Mouse (Mus musculus): ENCODE results near the gene Morn5. TPM values are rescaled to one million over a fixed set of nuclear protein-coding genes. Genes with fewer than 3 reads are reported as not detected.
A peak's percentile ranks its signal among the peaks of the same experiment; 100 is the strongest.

Morn5 gene
- polyA plus RNA-seq, 1 experiment from 2014 or later, result not detected

DNA sequence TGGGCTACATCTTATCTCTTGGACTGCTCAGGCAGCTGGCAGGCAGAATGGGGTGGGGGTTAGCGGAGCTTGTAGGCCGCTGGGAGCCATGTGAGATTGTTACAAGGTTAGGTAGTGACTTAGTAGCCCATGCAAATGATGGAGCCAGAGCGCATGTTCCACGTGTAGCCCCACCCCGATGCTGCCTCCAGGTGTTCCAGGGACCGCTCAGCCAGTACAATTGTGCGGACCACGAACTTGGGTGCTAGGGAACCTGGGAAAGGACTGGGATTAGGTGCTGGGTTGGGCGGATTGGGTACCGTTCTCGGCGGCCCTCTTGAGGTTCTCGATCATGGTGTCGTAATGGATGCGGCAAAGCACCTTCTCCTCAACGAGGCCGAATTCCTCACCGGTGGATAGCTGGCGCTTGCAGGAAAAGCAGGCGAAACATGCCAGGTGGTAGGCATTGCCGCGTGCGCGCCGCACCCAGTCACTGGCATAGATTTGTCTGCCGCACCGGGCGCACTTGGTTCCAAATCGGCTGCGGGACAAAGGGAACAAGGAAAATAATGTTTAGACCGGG, 44.7 kb downstream of the Morn5 start:
- no peak overlapping the region for H3K9ac ChIP-seq
- H3K9me3 ChIP-seq, result no peaks in the 10 kb centered on the region
- peaks cover 100% of the 10 kb centered on the region for H3K27me3 ChIP-seq
- H3K4me3 ChIP-seq, result 0 out of 2 replicates have a peak overlapping the region, but pooled peaks have one; percentile 0
- peaks cover 48% of the 10 kb centered on the region for H3K4me1 ChIP-seq
- H3K36me3 ChIP-seq, result no peaks in the 10 kb centered on the region
- 12% methylated on average over 31 of the region's 31 CpGs for WGBS
- peak overlapping the region; percentile 18 for H3K4me2 ChIP-seq
- peak overlapping the region; percentile 48; the same call in 1 of the 2 replicates for H3K27ac ChIP-seq
- no peak for ATAC-seq (ENCODE audit: insufficient number of reproducible peaks, insufficient read depth, low FRiP score, low TSS enrichment, low read depth)

DNA sequence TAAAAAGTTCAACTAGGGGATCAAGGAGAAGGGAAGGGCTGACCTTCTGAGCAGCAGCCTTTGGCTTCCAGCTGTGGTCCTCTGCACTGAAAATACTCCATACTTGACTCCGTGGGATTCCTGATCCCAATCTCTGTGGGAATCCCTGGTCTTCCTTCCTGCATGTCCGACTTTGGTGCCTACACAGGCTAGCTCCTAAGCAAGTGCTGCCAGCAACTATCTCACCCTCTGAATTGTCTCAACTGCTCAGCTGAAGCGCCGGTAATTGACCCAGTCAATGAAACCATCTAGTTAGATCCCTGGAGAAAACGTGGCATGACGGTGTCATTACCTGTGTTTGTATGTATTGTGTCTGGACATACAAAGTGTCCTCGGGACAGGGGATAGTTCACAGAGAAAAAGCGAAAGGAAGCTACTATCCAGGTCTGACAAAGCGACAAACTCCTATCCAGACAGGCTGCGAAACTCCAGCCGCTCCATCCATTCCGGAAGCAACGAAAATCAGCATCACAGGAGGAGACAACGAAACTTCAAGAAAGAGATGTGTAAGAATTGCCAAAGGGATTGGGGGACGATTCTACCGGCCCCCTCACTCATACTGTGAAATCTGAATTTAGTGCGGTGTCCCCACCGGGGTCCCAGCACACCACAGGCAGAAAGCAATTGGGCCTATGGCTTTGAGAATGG, 48.0 kb downstream of the Morn5 start:
- peak overlapping the region; percentile 44 for H3K4me2 ChIP-seq
- no peaks in the 10 kb centered on the region for H3K36me3 ChIP-seq
- H3K27ac ChIP-seq, result no peak overlapping the region
- H3K9ac ChIP-seq, result peak overlapping the region; percentile 33
- peaks cover 100% of the 10 kb centered on the region for H3K27me3 ChIP-seq
- H3K4me3 ChIP-seq, result peak overlapping the region; percentile 11; the same call in 1 of the 2 replicates
- no peak for ATAC-seq (ENCODE audit: insufficient number of reproducible peaks, insufficient read depth, low FRiP score, low TSS enrichment, low read depth)
- H3K4me1 ChIP-seq, result peaks cover 34% of the 10 kb centered on the region
- 8% methylated on average over 18 of the region's 18 CpGs for WGBS
- no peaks in the 10 kb centered on the region for H3K9me3 ChIP-seq

DNA sequence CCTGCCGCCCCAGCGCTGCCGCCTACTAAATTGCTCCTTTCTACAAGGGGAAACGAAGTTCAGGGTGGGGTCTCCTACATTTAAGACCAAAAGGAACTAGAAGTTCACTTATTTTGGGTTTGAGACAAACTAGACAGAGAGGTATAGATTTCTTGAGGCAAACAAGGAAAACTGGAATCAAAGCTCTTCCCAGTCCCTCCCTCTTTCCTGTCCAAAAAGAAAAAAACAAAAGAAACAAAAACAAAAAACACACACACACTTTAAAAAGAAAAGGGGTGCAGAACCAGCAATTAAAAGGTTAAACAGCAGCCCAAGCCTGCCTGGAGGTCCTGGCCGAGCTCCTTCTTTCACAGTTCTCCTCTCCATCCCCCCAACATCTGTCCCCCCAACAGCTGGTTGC, 48.8 kb downstream of the Morn5 start:
- H3K4me1 ChIP-seq, result peaks cover 37% of the 10 kb centered on the region
- H3K36me3 ChIP-seq, result no peaks in the 10 kb centered on the region
- H3K27me3 ChIP-seq, result peaks cover 100% of the 10 kb centered on the region
- peak overlapping the region; percentile 11; the same call in 1 of the 2 replicates for H3K4me3 ChIP-seq
- 9% methylated on average over 5 of the region's 5 CpGs for WGBS
- H3K4me2 ChIP-seq, result peak overlapping the region; percentile 44
- 0 out of 2 replicates have a peak overlapping the region, but pooled peaks have one; percentile 40 for H3K9ac ChIP-seq
- H3K27ac ChIP-seq, result no peak overlapping the region
- no peaks in the 10 kb centered on the region for H3K9me3 ChIP-seq
- ATAC-seq (ENCODE audit: insufficient number of reproducible peaks, insufficient read depth, low FRiP score, low TSS enrichment, low read depth), result no peak

DNA sequence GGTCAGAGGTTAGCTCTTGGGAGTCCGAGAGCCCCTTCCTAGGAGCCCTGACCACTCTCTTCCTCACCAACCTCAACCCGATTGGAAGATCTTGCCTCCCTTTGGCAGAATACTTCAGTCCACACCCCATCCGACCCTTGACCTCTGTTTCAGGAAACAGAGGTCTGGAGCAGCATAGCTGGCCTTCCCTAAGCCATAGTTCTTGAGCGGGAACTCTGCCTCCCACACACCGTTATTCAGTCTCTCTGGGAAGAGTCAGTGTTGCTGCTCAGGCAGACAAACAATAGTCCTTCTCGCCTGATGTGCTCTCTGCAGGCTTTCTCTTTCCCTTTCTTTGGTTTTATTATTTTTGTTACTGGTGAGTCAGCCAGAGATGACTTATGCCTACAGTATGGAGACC, 50.5 kb downstream of the Morn5 start:
- Histone ChIP-seq H3K27ac (no peak overlapping the region; the same call in 1 of the 2 replicates), H3K4me3 (no peak overlapping the region), H3K4me1 (peaks cover 45% of the 10 kb centered on the region), H3K9me3 (no peaks in the 10 kb centered on the region), H3K27me3 (peaks cover 100% of the 10 kb centered on the region), H3K36me3 (no peaks in the 10 kb centered on the region), H3K9ac (peak overlapping the region; percentile 44; the same call in 1 of the 2 replicates), H3K4me2 (peak overlapping the region; percentile 83)
- WGBS, result 22% methylated on average over 6 of the region's 6 CpGs
- no peak for ATAC-seq (ENCODE audit: insufficient number of reproducible peaks, insufficient read depth, low FRiP score, low TSS enrichment, low read depth)

DNA sequence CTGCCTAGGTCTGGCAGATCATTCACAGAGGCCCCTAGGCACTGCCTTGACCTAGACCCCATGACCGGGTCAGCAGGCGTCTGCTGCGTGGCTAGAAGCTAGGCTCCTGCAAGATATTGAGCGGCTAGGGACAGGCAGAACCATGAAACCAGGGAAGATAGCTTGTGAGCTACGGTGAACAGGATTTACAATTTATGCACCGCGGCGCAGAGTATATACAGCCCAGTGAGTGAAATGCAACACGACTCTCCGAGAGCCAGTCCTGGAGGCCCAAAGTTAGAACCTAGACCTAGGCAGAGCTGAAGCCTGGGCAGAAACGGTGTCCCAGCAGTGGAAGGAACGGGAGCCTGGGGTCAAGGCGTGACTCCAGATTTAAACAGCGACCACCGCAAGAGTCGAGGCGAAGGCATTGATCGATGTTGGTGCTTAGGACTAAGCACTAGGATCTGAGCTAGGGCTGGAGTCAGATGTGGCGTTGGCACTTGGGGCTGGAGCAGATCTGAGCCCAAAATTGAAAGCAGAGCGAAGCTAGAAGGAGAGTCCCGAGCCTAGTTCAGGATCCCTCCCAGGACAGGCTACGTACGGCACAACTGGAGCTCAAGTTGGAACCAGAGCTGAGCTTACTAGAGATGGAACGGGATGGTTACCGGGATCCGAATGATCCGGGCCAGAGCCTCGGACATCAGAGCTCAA, 52.8 kb downstream of the Morn5 start:
- H3K27ac ChIP-seq, result peak overlapping the region; percentile 87; the same call in 1 of the 2 replicates
- peak overlapping the region; percentile 83 for H3K4me2 ChIP-seq
- peaks cover 100% of the 10 kb centered on the region for H3K27me3 ChIP-seq
- peaks cover 52% of the 10 kb centered on the region for H3K4me1 ChIP-seq
- peak overlapping the region; percentile 61 for H3K4me3 ChIP-seq
- no peak for ATAC-seq (ENCODE audit: insufficient number of reproducible peaks, insufficient read depth, low FRiP score, low TSS enrichment, low read depth)
- H3K9ac ChIP-seq, result peak overlapping the region; percentile 86
- no peaks in the 10 kb centered on the region for H3K9me3 ChIP-seq
- no peaks in the 10 kb centered on the region for H3K36me3 ChIP-seq
- WGBS, result 4% methylated on average over 28 of the region's 28 CpGs

DNA sequence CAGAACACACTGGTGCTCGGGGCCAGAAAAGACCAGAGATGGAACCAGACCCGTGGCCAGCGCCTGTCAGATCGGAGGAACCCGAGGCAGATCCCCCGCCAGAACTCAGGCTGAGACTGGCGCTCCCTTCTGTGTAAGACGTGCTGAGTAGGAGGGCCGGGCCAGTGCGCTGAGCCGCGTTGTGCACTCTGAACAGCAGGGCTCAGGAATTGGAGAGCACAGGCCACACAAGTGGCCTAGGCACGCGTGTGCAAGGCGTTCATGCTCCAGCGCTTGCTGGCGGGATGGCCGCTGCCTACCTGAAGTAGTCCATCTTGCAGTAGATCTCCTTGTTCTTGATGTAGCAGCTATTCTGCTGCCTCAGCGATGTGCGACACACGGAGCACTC, 53.3 kb downstream of the Morn5 start:
- WGBS, result 2% methylated on average over 21 of the region's 21 CpGs
- Histone ChIP-seq H3K4me2 (peak overlapping the region; percentile 83), H3K27ac (peak overlapping the region; percentile 87; the same call in 1 of the 2 replicates), H3K4me3 (peak overlapping the region; percentile 61), H3K9ac (peak overlapping the region; percentile 86), H3K27me3 (peaks cover 100% of the 10 kb centered on the region), H3K36me3 (no peaks in the 10 kb centered on the region), H3K9me3 (no peaks in the 10 kb centered on the region), H3K4me1 (peaks cover 51% of the 10 kb centered on the region)
- no peak; the same call in 1 of the 2 replicates for ATAC-seq (ENCODE audit: insufficient number of reproducible peaks, insufficient read depth, low FRiP score, low TSS enrichment, low read depth)

DNA sequence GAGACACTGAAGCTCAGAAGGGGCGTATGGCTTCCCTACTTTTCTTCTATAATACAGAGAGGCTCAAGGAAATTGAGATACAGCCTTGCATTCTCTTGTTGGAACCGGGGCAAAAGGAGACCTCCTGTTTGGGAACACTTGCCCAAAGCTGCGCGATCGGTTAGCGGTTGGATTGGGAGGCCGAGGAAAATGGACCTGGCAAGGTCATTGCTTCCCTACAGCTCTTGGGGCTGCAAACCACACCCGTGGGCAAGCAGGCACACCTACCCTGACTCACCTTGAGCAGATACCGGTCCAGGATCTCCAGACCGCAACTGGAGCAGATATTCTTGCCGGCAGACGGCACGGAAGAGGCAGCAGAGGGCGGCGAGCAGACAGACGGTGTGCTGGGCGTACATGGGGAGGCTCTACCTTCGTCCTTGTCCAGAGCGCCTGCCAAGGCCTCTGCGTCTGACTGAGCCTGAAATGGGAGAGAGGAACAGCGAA, 53.9 kb downstream of the Morn5 start:
- Histone ChIP-seq H3K4me3 (peak overlapping the region; percentile 61), H3K9me3 (no peaks in the 10 kb centered on the region), H3K4me2 (peak overlapping the region; percentile 83), H3K27me3 (peaks cover 100% of the 10 kb centered on the region), H3K36me3 (no peaks in the 10 kb centered on the region), H3K4me1 (peaks cover 51% of the 10 kb centered on the region), H3K9ac (peak overlapping the region; percentile 86), H3K27ac (peak overlapping the region; percentile 87)
- WGBS, result 2% methylated on average over 21 of the region's 21 CpGs
- ATAC-seq (ENCODE audit: insufficient number of reproducible peaks, insufficient read depth, low FRiP score, low TSS enrichment, low read depth), result no peak

DNA sequence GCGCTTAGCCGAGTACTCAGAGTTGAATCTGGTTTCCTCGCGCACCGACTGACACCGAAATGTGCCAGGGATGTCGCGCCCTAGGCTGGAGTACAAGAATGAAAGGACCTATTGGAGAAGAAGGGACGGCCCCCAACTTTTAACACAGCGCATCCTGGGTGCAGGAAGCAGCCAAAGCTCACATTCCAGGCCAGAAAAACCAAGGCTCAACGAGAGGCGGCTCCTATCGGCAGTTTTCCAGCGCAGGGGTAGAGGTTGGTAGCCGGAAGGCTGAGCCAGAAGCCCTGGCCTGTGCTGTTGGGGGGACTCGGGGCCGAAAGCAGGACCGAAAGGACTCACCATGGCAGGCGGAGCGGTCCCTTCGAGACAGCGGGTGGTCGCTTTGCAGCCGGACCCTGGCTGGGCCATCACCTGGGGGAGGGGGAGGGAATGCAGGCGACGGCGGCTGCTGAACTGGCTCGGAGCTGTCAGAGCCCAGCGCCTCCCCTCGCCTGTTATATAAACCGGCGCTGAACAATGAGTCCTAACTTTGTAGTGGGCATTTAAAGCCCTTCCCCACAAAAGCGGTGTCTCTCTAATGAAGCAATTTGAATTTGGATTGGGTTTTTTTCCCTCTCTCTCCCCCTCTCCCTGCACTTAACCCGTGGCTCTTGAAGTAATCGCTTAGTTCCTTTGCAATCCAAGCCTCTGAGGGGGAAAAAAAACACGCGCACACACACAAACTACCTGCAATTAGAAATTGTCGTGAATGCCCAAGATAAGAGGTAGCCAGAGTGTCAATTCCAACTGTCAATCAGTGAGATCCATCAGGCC, 54.5 kb downstream of the Morn5 start:
- peak overlapping the region; percentile 83 for H3K4me2 ChIP-seq
- WGBS, result under 1% methylated on average over 38 of the region's 38 CpGs

DNA sequence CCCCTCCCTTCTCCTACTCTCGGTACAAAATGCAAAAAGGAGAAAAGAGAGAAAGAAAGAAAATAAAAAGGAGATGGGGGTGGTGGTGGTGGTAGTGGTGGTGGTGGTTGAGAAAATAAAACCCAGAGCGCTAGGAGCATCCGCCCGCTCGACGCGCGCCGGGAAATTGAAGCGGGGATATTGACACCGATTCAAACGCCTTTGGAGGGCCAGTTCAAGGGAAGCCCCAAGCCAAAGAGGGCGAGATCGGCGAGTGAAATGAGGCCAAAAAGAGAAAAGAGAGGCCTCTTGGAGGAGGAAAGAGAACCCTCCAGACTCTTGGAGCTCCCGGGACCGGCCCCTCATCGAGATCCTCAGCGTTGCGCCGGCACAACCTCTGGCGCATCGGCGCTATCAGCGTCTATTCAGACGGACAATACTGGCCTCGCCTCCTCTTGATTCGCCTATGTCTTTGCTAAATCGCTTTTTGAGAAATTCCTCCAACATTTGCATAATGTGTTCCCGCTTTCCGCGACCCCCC, 55.2 kb downstream of the Morn5 start:
- Histone ChIP-seq H3K9ac (peak overlapping the region; percentile 86), H3K27ac (peak overlapping the region; percentile 87), H3K36me3 (no peaks in the 10 kb centered on the region), H3K4me1 (peaks cover 54% of the 10 kb centered on the region), H3K27me3 (peaks cover 97% of the 10 kb centered on the region), H3K4me3 (peak overlapping the region; percentile 61), H3K4me2 (peak overlapping the region; percentile 83), H3K9me3 (no peaks in the 10 kb centered on the region)
- no peak for ATAC-seq (ENCODE audit: insufficient number of reproducible peaks, insufficient read depth, low FRiP score, low TSS enrichment, low read depth)
- WGBS, result under 1% methylated on average over 32 of the region's 32 CpGs

More for the DNA sequence above, 54.5 kb downstream of the Morn5 start:
- ATAC-seq (ENCODE audit: insufficient number of reproducible peaks, insufficient read depth, low FRiP score, low TSS enrichment, low read depth), result no peak
- peaks cover 54% of the 10 kb centered on the region for H3K4me1 ChIP-seq
- peaks cover 99% of the 10 kb centered on the region for H3K27me3 ChIP-seq
- no peaks in the 10 kb centered on the region for H3K9me3 ChIP-seq
- H3K4me3 ChIP-seq, result peak overlapping the region; percentile 61
- no peaks in the 10 kb centered on the region for H3K36me3 ChIP-seq
- H3K27ac ChIP-seq, result peak overlapping the region; percentile 87
- peak overlapping the region; percentile 86 for H3K9ac ChIP-seq

DNA sequence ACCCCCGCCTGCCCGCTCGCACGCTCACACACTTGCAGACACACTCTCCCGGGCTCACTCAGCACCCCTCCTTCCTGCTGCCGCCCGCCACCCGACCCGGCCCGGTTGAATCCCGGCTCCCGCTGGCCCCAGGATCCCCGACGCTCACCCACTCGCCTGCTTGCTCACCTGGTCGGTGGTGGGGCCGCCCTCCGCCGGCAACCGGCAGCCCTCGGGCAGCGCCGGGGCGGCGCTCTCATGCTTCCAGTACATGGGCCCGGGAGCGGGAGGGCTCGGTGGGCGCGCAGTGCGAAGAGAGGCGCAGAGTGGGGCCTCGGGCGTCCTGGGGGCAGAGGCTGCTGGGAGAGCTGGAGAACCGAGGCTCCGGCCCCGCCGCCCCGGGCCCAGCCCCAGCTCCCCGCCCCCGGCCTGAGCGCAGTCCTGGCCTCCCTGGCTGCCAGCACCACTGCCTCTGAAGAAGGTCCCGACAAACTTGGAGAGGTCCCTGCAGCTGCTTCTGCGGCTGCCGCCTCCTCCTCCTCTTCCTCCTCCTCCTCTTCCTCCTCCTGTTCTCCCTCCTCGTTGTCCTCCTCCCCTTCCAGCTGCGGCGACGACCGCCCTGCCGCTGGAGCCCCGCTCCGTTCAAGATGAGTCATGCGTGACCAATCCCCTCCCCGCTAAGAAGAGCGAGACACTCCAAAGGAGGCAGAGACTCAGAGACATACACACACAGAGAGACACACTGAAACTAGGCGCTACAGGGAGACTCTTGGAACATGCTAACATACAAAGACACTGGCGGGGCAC, 55.9 kb downstream of the Morn5 start, which contains the start of gene Lhx6:
TSS of gene Lhx6 (minus strand) at position 453 of the 786 bp plus-strand sequence.
- Histone ChIP-seq H3K4me2 (peak within 1 kb of the TSS; percentile 83), H3K9me3 (no peaks in the 10 kb centered on the region), H3K4me1 (peaks cover 54% of the 10 kb centered on the region), H3K27ac (peak within 1 kb of the TSS; percentile 87), H3K9ac (peak within 1 kb of the TSS; percentile 86), H3K27me3 (peaks cover 95% of the 10 kb centered on the region), H3K36me3 (no peaks in the 10 kb centered on the region), H3K4me3 (peak within 1 kb of the TSS; percentile 61)
- under 1% methylated on average over 56 of the region's 58 CpGs for WGBS
- peak; percentile 43; the same call in 1 of the 2 replicates for ATAC-seq (ENCODE audit: insufficient number of reproducible peaks, insufficient read depth, low FRiP score, low TSS enrichment, low read depth)

Data from embryonic facial prominence, embryonic 13.5 days (tissue).